Mouse (Mus musculus): Measurements from ENCODE around the gene Ppargc1a. TPM values are rescaled to one million over a fixed set of nuclear protein-coding genes. Genes with fewer than 3 reads are reported as not detected.

Gene Ppargc1a
- polyA plus RNA-seq, 1 experiment from 2014 or later, result 15.8 TPM

- no peak overlapping the region for H3K4me2 ChIP-seq (replicated peaks; ENCODE audit: low read depth, low read length)
- H3K4me3 ChIP-seq (ENCODE audit: low read length), result no peak overlapping the region
- no peak for ATAC-seq (ENCODE audit: low FRiP score, low TSS enrichment)
- no peak overlapping the region for H3K9ac ChIP-seq (ENCODE audit: low read depth, low read length)
- no peaks in the 10 kb centered on the region for H3K9me3 ChIP-seq (ENCODE audit: control insufficient read depth, low read length)
- no peak overlapping the region for H3K27ac ChIP-seq (ENCODE audit: low read depth, low read length)
- no peaks in the 10 kb centered on the region for H3K36me3 ChIP-seq (ENCODE audit: control insufficient read depth, insufficient read depth, low read length)
- H3K4me1 ChIP-seq (ENCODE audit: control insufficient read depth, insufficient read depth, low read length), result no peaks in the 10 kb centered on the region
- no peaks in the 10 kb centered on the region for H3K27me3 ChIP-seq (ENCODE audit: control insufficient read depth, insufficient read depth, low read length)
Measured at GRCm38 (mm10) chr5:51565038-51565437, 2.5 kb downstream of the Ppargc1a start.

GRCm38 (mm10) chr5:51563574-51563973, 4.0 kb downstream of the Ppargc1a start:
- no peaks in the 10 kb centered on the region for H3K36me3 ChIP-seq (ENCODE audit: control insufficient read depth, insufficient read depth, low read length)
- H3K27me3 ChIP-seq (ENCODE audit: control insufficient read depth, insufficient read depth, low read length), result no peaks in the 10 kb centered on the region
- WGBS, result 81% methylated on average over 3 of the region's 3 CpGs
- no peaks in the 10 kb centered on the region for H3K4me1 ChIP-seq (ENCODE audit: control insufficient read depth, insufficient read depth, low read length)
- no peak overlapping the region for H3K27ac ChIP-seq (ENCODE audit: low read depth, low read length)
- H3K9ac ChIP-seq (ENCODE audit: low read depth, low read length), result no peak overlapping the region
- no peak overlapping the region for H3K4me3 ChIP-seq (ENCODE audit: low read length)
- no peak overlapping the region for H3K4me2 ChIP-seq (replicated peaks; ENCODE audit: low read depth, low read length)
- H3K9me3 ChIP-seq (ENCODE audit: control insufficient read depth, low read length), result no peaks in the 10 kb centered on the region
- ATAC-seq (ENCODE audit: low FRiP score, low TSS enrichment), result no peak

DNA sequence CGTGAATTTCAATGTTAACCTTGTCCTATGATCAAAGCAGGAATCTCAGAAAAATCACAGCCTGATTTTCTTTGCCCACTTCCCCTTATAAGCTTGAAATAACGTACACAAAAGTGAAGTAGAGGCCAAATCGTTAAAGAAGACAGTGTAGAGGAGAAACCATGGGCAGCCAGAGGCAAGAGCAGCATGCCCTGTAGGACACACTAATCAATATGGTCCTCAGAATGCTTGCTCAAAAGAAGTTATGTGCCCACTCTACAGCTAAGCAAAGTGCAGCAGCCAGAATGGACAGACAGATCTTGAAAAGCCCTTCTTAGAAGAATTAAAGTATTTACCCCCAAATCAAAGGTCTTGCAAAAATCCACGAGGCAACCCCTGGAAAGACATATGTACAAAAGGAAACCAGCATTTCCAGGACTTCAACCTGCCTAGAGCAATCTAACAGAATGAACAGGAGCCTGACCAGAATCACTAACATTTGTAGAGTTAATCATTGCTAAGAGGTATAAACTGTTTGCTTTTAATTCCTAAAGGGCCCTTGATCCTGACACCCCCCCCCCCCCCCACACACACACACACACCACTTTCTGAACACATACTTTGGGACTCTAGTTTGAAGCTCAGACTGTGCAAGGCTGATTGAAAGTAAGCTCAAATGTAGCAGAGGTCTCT, 9.8 kb downstream of the Ppargc1a start:
- no peaks in the 10 kb centered on the region for H3K9me3 ChIP-seq (ENCODE audit: control insufficient read depth, low read length)
- no peaks in the 10 kb centered on the region for H3K27me3 ChIP-seq (ENCODE audit: control insufficient read depth, insufficient read depth, low read length)
- 62% methylated on average over 4 of the region's 4 CpGs for WGBS
- H3K27ac ChIP-seq (ENCODE audit: low read depth, low read length), result no peak overlapping the region
- no peaks in the 10 kb centered on the region for H3K36me3 ChIP-seq (ENCODE audit: control insufficient read depth, insufficient read depth, low read length)
- no peak overlapping the region for H3K4me3 ChIP-seq (ENCODE audit: low read length)
- H3K4me1 ChIP-seq (ENCODE audit: control insufficient read depth, insufficient read depth, low read length), result no peaks in the 10 kb centered on the region
- H3K4me2 ChIP-seq (replicated peaks; ENCODE audit: low read depth, low read length), result no peak overlapping the region
- no peak overlapping the region for H3K9ac ChIP-seq (ENCODE audit: low read depth, low read length)
- no peak for ATAC-seq (ENCODE audit: low FRiP score, low TSS enrichment)

- Histone ChIP-seq H3K4me2 (replicated peaks; ENCODE audit: low read depth, low read length) (peak overlapping the region; percentile 75), H3K4me1 (ENCODE audit: control insufficient read depth, insufficient read depth, low read length) (no peaks in the 10 kb centered on the region), H3K27me3 (ENCODE audit: control insufficient read depth, insufficient read depth, low read length) (no peaks in the 10 kb centered on the region), H3K27ac (ENCODE audit: low read depth, low read length) (no peak overlapping the region), H3K9me3 (ENCODE audit: control insufficient read depth, low read length) (no peaks in the 10 kb centered on the region), H3K9ac (ENCODE audit: low read depth, low read length) (peak overlapping the region; percentile 28; the same call in 1 of the 2 replicates), H3K4me3 (ENCODE audit: low read length) (peak overlapping the region; percentile 57), H3K36me3 (ENCODE audit: control insufficient read depth, insufficient read depth, low read length) (no peaks in the 10 kb centered on the region)
- ATAC-seq (ENCODE audit: low FRiP score, low TSS enrichment), result peak; percentile 90
- 2% methylated on average over 5 of the region's 5 CpGs for WGBS
Measured at GRCm38 (mm10) chr5:51553671-51554070, 13.9 kb downstream of the Ppargc1a start.

DNA sequence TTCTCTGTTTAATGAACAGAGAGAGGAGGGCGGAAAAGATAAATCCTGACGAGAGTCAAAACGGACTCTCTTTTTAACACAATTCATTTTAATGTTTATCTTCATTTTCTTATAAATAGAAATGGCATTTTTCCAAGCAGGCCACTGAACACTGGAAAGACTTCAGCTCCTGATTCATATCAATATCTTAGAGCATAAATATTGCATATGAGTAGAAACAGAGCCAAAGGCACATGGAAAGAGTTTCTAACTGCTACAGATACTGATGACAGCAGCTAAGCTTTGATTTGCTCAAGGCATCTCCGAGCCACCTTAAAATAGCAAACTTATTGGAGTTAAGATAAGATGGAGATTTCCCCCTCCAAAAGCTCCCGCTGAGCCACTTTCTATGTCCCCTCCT, 14.3 kb downstream of the Ppargc1a start:
- H3K4me2 ChIP-seq (replicated peaks; ENCODE audit: low read depth, low read length), result peak overlapping the region; percentile 75
- no peaks in the 10 kb centered on the region for H3K9me3 ChIP-seq (ENCODE audit: control insufficient read depth, low read length)
- no peaks in the 10 kb centered on the region for H3K4me1 ChIP-seq (ENCODE audit: control insufficient read depth, insufficient read depth, low read length)
- 2% methylated on average over 5 of the region's 5 CpGs for whole genome bisulfite sequencing
- peak overlapping the region; percentile 57 for H3K4me3 ChIP-seq (ENCODE audit: low read length)
- H3K36me3 ChIP-seq (ENCODE audit: control insufficient read depth, insufficient read depth, low read length), result no peaks in the 10 kb centered on the region
- no peak for ATAC-seq (ENCODE audit: low FRiP score, low TSS enrichment)
- peak overlapping the region; percentile 60; the same call in 1 of the 2 replicates for H3K9ac ChIP-seq (ENCODE audit: low read depth, low read length)
- H3K27me3 ChIP-seq (ENCODE audit: control insufficient read depth, insufficient read depth, low read length), result no peaks in the 10 kb centered on the region
- peak overlapping the region; percentile 78 for H3K27ac ChIP-seq (ENCODE audit: low read depth, low read length)

DNA sequence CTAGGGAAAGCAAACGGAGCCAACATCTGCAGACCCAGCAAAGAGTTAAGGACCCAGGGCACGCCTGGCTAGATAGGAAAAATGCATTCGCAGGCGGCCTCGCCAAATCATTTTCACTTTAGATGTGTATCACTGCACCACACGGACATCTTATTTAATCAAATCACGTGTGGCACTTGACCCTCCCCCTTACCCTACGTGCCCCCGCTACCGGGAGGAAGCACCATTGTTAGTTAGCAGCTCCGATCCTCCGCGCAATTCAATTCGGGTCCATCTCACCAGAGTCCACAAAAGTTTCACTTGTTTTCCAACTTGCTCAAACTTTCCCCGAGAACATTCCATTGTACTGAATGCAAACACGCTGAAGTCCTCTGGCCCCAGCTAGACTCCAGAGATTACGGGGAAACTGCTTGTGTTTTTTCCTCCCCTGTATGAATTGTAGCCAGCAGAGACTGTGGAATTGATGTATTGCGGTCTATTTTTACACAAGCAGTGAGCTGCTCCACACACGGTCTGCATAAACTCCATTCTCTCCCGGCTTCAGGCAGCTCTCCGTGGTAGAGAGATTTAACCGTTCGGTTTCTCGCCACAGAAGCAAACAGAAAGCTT, 14.9 kb downstream of the Ppargc1a start:
- H3K36me3 ChIP-seq (ENCODE audit: control insufficient read depth, insufficient read depth, low read length), result no peaks in the 10 kb centered on the region
- no peaks in the 10 kb centered on the region for H3K4me1 ChIP-seq (ENCODE audit: control insufficient read depth, insufficient read depth, low read length)
- peak overlapping the region; percentile 60 for H3K9ac ChIP-seq (ENCODE audit: low read depth, low read length)
- H3K27me3 ChIP-seq (ENCODE audit: control insufficient read depth, insufficient read depth, low read length), result no peaks in the 10 kb centered on the region
- H3K4me3 ChIP-seq (ENCODE audit: low read length), result peak overlapping the region; percentile 57
- no peaks in the 10 kb centered on the region for H3K9me3 ChIP-seq (ENCODE audit: control insufficient read depth, low read length)
- H3K27ac ChIP-seq (ENCODE audit: low read depth, low read length), result peak overlapping the region; percentile 78
- under 1% methylated on average over 24 of the region's 24 CpGs for WGBS
- H3K4me2 ChIP-seq (replicated peaks; ENCODE audit: low read depth, low read length), result peak overlapping the region; percentile 75
- ATAC-seq (ENCODE audit: low FRiP score, low TSS enrichment), result peak; percentile 62

DNA sequence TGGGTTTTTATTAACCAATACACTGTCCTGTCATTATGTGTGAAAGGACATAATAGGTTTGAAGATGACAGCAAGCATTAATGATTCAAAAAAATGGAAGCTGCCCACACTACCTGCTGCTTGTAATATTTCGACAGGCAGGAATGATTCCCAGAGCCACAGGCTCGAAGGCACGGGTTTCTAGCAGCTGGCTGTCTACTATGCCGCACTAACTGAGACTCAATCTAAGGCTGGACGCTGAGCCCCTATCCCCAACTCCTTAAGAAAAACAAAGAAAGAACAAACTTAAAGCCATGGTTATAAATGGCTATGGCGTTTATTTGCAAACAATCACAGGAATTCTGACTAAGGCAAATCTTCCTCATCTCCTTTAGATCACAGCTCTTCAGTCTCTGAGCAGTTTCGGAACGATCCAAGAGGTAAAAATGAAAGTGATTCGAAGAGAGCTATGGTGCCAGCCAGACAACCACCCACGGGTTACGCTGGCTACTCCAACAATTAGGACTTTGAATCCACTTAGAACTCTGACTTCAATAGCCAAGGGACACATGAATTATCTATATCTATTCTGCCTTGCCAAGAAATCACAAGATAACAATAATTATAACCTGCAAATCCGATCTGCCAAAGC, 15.6 kb downstream of the Ppargc1a start:
- 13% methylated on average over 12 of the region's 12 CpGs for WGBS
- no peak for ATAC-seq (ENCODE audit: low FRiP score, low TSS enrichment)
- peak overlapping the region; percentile 78 for H3K27ac ChIP-seq (ENCODE audit: low read depth, low read length)
- H3K9me3 ChIP-seq (ENCODE audit: control insufficient read depth, low read length), result no peaks in the 10 kb centered on the region
- H3K36me3 ChIP-seq (ENCODE audit: control insufficient read depth, insufficient read depth, low read length), result no peaks in the 10 kb centered on the region
- peak overlapping the region; percentile 60 for H3K9ac ChIP-seq (ENCODE audit: low read depth, low read length)
- peak overlapping the region; percentile 57 for H3K4me3 ChIP-seq (ENCODE audit: low read length)
- H3K27me3 ChIP-seq (ENCODE audit: control insufficient read depth, insufficient read depth, low read length), result no peaks in the 10 kb centered on the region
- H3K4me1 ChIP-seq (ENCODE audit: control insufficient read depth, insufficient read depth, low read length), result no peaks in the 10 kb centered on the region
- peak overlapping the region; percentile 75 for H3K4me2 ChIP-seq (replicated peaks; ENCODE audit: low read depth, low read length)

DNA sequence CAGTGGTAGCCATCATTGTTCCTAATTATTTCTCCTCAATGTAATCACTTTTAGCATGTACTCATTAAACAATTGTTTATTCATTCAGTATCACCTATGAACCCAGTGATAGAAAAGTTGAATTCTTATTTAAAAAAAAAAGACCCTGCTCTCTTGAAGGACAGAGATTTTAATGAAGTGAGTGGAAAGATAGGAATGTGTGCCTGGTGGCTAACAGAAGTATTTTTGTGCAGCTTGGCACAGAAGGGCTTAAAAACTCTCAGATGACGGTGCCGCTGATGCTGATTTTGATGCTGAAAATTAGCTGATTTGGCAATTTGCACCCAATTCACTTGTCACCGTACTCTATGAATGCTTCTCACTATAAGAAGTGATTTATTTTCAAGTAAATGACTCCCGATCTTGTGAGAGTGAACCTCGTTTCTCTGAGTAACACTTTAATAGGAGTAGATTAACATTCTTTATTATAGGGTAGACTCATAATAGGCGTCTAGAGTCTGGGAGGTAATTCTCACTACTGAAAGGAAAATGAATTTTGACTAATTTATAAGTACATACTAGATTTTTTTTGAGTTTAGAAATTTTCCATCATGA, 20.0 kb downstream of the Ppargc1a start:
- H3K4me1 ChIP-seq (ENCODE audit: control insufficient read depth, insufficient read depth, low read length), result no peaks in the 10 kb centered on the region
- H3K27me3 ChIP-seq (ENCODE audit: control insufficient read depth, insufficient read depth, low read length), result no peaks in the 10 kb centered on the region
- H3K36me3 ChIP-seq (ENCODE audit: control insufficient read depth, insufficient read depth, low read length), result no peaks in the 10 kb centered on the region
- no peak overlapping the region for H3K4me3 ChIP-seq (ENCODE audit: low read length)
- no peak for ATAC-seq (ENCODE audit: low FRiP score, low TSS enrichment)
- no peaks in the 10 kb centered on the region for H3K9me3 ChIP-seq (ENCODE audit: control insufficient read depth, low read length)
- no peak overlapping the region for H3K9ac ChIP-seq (ENCODE audit: low read depth, low read length)
- H3K4me2 ChIP-seq (replicated peaks; ENCODE audit: low read depth, low read length), result no peak overlapping the region
- WGBS, result 66% methylated on average over 6 of the region's 6 CpGs
- H3K27ac ChIP-seq (ENCODE audit: low read depth, low read length), result no peak overlapping the region

GRCm38 (mm10) chr5:51546817-51547216, 20.7 kb downstream of the Ppargc1a start:
- no peaks in the 10 kb centered on the region for H3K4me1 ChIP-seq (ENCODE audit: control insufficient read depth, insufficient read depth, low read length)
- WGBS, result 79% methylated on average over 3 of the region's 3 CpGs
- ATAC-seq (ENCODE audit: low FRiP score, low TSS enrichment), result no peak

More at GRCm38 (mm10) chr5:51546817-51547216, 20.7 kb downstream of the Ppargc1a start:
- H3K27me3 ChIP-seq (ENCODE audit: control insufficient read depth, insufficient read depth, low read length), result no peaks in the 10 kb centered on the region
- no peaks in the 10 kb centered on the region for H3K9me3 ChIP-seq (ENCODE audit: control insufficient read depth, low read length)
- no peak overlapping the region for H3K4me3 ChIP-seq (ENCODE audit: low read length)
- H3K36me3 ChIP-seq (ENCODE audit: control insufficient read depth, insufficient read depth, low read length), result no peaks in the 10 kb centered on the region
- H3K9ac ChIP-seq (ENCODE audit: low read depth, low read length), result no peak overlapping the region
- H3K4me2 ChIP-seq (replicated peaks; ENCODE audit: low read depth, low read length), result no peak overlapping the region
- no peak overlapping the region for H3K27ac ChIP-seq (ENCODE audit: low read depth, low read length)

All from kidney, embryonic 14.5 days (tissue).